Mouse (Mus musculus) G1E-ER4 (cell line): Measurements from ENCODE around the gene Npff. TPM values are rescaled to one million over a fixed set of nuclear protein-coding genes. Genes with fewer than 3 reads are reported as not detected.

Experiments used
- GATA1 ChIP-seq: IDR thresholded peaks from one replicate; pipeline ENCODE4 v1.8.0; 2012; ENCODE audit warnings: low read length, inconsistent platforms
- polyA plus RNA-seq: library from polyadenylated mRNA; stranded (reverse); fragments of >175 nt; gene quantifications from 2 replicates; pipeline ENCODE4 v1.2.3, GENCODE M21; 2012

Gene Npff
- polyA plus RNA-seq, 1 experiment = 1.7 TPM

DNA sequence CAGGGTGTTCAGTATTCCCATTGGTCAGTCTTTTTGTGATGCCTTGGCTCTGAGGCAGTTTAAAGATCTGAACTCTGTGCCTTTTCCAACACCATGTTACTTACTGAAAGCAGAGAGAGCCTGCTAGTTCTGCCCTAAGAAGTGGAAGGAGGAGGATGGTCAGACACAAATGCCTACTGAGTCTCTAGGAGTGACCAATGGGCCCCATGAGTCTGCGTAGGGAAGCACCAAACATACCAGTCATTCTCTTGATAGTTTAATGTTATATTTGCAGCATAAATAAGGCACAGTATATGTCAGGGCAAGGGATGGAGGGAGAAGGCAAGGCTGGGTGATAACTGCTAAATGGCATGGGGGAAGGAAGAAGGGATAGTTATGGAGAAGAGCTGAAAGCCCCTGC lies 3.7 kb upstream of the Npff start:
- TF ChIP-seq GATA1 = no peak

GRCm38 (mm10) chr15:102527936-102528335 lies 3.2 kb upstream of the Npff start:
- TF ChIP-seq GATA1 = no peak

DNA sequence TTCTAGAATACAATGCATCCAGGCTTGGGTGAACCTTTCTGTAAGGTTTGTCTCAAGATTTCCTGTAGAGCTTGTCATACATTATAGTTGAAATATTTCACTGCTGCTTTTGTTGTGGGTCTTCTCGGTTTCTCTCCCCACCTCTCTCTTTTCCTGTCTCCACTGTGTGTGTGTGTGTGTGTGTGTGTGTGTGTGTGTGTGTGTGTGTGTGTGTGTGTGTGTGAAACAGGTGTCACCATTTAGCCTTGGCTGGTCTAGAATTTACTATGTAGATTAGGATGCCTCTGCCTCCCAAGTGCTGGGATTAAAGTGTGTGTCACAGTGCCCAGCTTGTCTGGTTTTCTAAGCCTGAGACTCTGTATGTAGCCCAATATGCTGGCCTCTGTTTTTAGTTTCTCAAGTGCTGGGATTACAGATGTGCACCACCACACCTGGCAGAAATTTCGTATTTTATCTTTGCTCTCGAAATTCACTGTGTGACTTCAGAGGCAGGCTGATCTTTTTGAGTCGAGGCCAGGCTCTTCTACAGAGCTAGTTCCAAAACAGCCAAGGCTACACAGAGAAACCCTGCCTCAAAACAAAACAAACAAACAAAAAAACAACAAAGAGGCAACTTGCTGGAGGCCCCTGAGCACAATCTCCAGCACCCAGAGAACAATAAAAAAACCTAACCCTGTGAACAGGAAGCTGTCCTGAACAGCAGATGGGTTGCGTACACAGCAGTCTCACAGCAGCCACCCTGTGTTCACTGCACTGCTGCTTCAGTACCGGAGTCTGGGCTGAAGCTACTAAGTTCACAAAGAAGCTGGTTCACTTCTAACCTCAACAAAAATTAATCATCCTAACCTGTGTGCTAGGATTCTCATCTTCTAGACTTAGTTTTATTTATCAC lies 1.6 kb upstream of the Npff start:
- no peak for TF ChIP-seq GATA1

DNA sequence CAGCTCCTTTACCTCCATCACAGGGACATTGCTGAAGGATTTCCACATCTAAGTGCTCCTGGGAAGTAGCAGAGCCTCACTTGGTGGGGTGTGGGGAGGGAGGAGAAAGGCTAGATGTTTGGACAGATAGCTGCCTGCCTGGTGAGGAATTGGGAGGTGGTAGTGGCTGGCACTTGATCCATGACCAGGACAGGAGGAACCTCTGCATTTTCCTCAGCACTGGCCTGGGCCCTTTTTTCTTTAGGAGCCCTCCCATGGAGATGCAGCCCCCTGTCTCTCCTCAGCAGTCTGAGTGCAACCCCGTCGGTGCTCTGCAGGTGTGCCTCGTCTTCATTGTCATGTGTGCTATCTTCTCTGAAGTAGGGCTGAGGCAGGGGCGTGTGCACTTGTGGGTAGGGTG lies 3.3 kb downstream of the Npff start:
- TF ChIP-seq GATA1 = no peak

DNA sequence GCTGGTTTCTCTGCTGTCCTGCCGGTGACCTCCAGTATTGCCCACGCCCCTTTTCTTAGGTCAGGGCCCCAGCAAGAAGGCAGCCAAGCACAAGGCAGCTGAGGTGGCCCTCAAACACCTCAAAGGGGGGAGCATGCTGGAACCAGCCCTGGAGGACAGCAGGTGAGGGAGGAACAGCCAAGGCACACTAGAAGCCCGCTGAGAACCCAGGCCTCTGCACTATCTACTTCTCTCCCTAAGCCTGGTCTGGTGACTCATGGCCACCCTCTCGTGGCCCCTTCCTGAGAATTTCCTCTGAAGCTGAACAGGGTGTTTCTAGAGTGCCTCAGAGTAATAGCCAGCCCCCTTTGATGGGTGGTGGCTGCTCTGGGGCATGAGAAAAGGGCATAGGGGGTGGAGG lies 4.3 kb downstream of the Npff start:
- no peak for TF ChIP-seq GATA1

- TF ChIP-seq GATA1 = no peak
Observed at GRCm38 (mm10) chr15:102519211-102520141, 5.3 kb downstream of the Npff start.

DNA sequence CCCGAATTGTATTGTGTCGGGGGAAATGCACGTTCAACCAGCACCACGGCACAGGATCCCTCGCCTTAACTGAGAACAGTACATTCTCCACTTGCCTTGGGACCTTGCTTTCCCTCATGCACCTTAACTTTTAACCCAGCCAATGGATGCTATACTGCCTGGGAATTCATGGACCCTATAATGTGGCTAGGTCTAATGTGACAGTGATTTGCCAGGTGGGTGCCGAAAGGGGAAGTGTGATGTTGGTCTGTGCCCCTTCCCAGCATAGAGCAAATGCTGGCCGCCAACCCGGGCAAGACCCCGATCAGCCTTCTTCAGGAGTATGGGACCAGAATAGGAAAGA lies 5.9 kb downstream of the Npff start:
- no peak for TF ChIP-seq GATA1

- TF ChIP-seq GATA1 = no peak
Observed at GRCm38 (mm10) chr15:102517976-102518858, 6.5 kb downstream of the Npff start, which contains the start of gene Tarbp2. TSS of gene Tarbp2 (plus strand) at chr15:102518192.

DNA sequence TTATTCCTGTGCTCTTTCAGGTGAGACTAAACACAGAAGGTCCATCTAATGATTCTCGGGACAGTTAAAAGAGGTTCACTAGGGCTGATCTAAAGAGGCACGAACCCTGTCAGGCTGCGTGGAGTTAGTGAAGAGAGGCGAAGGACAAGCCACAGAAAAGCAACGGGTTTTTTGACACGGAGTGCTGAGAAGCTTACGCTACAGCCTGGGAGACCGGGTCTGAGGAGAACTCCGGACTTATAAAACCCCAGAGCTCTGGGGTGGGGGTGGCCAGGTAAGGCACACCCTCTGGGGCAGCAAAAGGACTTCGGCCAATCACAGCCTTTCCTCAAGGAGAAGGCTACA lies 7.1 kb downstream of the Npff start:
- TF ChIP-seq GATA1 = no peak

- TF ChIP-seq GATA1 = no peak
Observed at GRCm38 (mm10) chr15:102516728-102517404, 7.9 kb downstream of the Npff start, which contains the start of gene Map3k12. TSS of gene Map3k12 (minus strand) at chr15:102517064.

- no peak for TF ChIP-seq GATA1
Observed at GRCm38 (mm10) chr15:102516293-102516692, 8.4 kb downstream of the Npff start.

GRCm38 (mm10) chr15:102515791-102516190 lies 9.0 kb downstream of the Npff start:
- no peak for TF ChIP-seq GATA1

DNA sequence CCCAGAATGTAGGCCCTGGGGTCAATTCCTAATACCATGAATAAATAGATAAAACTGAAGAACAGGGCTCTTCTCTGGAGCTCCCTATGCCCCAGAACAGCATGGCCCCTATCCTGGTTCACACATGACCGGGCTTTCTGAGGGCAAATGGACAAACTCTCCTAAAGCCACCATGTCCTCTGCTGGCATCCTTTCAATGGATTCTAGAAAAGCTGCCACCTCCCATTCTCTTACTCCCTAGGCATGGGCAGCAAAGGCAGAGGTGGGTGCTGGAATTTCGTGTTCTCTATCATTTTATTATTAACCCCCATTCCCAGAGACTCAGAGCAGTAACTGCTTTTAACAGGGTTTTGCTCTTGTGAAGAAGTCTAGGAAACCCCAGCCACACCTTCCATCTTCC lies 9.5 kb downstream of the Npff start:
- TF ChIP-seq GATA1 = no peak

DNA sequence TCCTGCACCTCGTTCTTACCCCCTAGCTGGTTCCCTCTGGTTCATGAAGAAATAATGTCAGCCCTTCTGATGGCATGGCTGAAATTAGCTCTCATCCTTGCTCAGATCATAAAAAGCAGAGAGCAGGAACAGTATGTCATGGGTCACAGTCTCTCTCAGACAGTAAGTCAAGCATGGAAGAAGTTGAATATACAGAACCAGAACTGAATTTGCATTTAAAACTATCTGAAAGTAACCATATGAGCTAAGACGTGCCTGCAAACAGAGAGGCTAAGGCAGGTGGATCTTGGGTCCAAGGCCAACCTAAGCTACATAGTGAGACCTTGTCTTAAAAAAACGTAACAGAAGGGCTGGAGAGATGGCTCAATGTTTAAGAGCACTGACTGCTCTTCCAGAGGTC lies 11.7 kb downstream of the Npff start:
- TF ChIP-seq GATA1 = no peak

- no peak for TF ChIP-seq GATA1
Observed at GRCm38 (mm10) chr15:102512471-102512870, 12.3 kb downstream of the Npff start.

GRCm38 (mm10) chr15:102512010-102512409 lies 12.7 kb downstream of the Npff start:
- no peak for TF ChIP-seq GATA1
